Mouse (Mus musculus) embryonic facial prominence, embryonic 13.5 days (tissue): Measurements from ENCODE around the gene Wdr18. TPM values are rescaled to one million over a fixed set of nuclear protein-coding genes. Genes with fewer than 3 reads are reported as not detected.

ENCODE experiments used
- ATAC-seq: fragments of 200-750 bp; cut with Nextera tagmentation; 2 replicates; pipeline ENCODE4 v1.8.0; 2017; ENCODE audit warnings: low read depth; ENCODE audit not compliant: insufficient number of reproducible peaks, insufficient read depth, low FRiP score, low TSS enrichment
- H3K27ac ChIP-seq: fragments of 300-500 bp; sonication (generic); 2 replicates; pipeline ENCODE4 v1.5.1; 2015; ENCODE audit warnings: moderate library complexity, mild to moderate bottlenecking, inconsistent platforms
- H3K27me3 ChIP-seq: fragments of 300-500 bp; sonication (generic); 2 replicates; pipeline ENCODE4 v1.6.1; 2015; ENCODE audit warnings: mild to moderate bottlenecking, inconsistent platforms
- H3K36me3 ChIP-seq: fragments of 300-500 bp; sonication (generic); 2 replicates; pipeline ENCODE4 v1.6.1; 2015; ENCODE audit warnings: mild to moderate bottlenecking, inconsistent platforms
- H3K4me1 ChIP-seq: fragments of 300-500 bp; sonication (generic); 2 replicates; pipeline ENCODE4 v1.6.1; 2015; ENCODE audit warnings: inconsistent platforms
- H3K4me2 ChIP-seq: fragments of 300-500 bp; sonication (generic); 2 replicates; pipeline ENCODE4 v1.6.1; 2015; ENCODE audit warnings: moderate library complexity, mild to moderate bottlenecking, inconsistent platforms
- H3K4me3 ChIP-seq: fragments of 300-500 bp; sonication (generic); 2 replicates; pipeline ENCODE4 v1.5.1; 2015; ENCODE audit warnings: mild to moderate bottlenecking, inconsistent platforms
- H3K9ac ChIP-seq: fragments of 300-500 bp; sonication (generic); 2 replicates; pipeline ENCODE4 v1.6.1; 2015; ENCODE audit warnings: mild to moderate bottlenecking, inconsistent platforms
- H3K9me3 ChIP-seq: fragments of 300-500 bp; sonication (generic); 2 replicates; pipeline ENCODE4 v1.6.1; 2016; ENCODE audit warnings: inconsistent platforms
- WGBS: fragments of 180-500 bp; shearing (Covaris S2); methylation state at CpG from one replicate; pipeline ENCODE4 v1.1.7; 2015; ENCODE audit warnings: mixed read lengths; 5-methylcytosine and 5-hydroxymethylcytosine counted together
- polyA plus RNA-seq: library from polyadenylated mRNA; unstranded; fragments of >200 nt; fragmentation: Nextera tagmentation; extraction: Ambion mirVana; gene quantifications from 2 replicates; pipeline ENCODE4 v1.2.1, GENCODE M21; 2015

Gene Wdr18
- polyA plus RNA-seq, 1 experiment from 2014 or later, result 106 TPM

DNA sequence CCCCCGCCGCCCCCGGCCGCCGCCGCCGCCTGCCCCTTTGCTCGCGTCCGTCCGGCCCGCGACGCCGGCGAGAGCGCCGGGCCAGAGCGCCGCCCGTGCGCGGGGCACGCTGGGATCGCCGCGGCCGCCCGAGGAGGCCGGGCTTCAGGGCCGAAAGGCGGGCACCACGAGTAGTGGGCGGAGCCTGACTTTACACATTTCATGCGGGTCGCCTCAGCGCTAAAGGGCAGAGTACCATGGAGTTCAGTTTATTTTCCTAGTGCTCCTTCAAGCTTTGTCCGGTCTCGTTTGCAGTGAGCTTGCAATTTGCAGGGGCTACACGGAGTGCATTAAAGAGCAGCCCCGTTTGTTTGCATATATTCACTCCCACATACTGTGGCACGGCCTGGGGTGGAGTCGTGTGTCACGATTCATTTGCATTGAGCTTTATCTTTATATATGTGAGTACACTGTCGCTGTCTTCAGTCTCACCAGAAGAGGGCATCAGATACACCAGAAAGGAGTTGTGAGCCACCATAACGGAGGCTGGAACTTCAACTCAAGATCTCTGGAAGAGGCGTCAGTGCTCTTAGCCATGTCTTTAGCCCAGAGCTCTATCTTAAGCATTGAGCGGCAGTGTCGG lies 24.4 kb downstream of the Wdr18 start, which contains the start of gene Tmem259:
Gene Tmem259 (minus strand): TSS at position 136 of the 622 bp plus-strand sequence.
- Histone ChIP-seq H3K4me3 (peak within 1 kb of the TSS; percentile 66), H3K36me3 (peaks cover 13% of the 10 kb centered on the region), H3K4me1 (peaks cover 49% of the 10 kb centered on the region), H3K9ac (peak within 1 kb of the TSS; percentile 84), H3K27me3 (no peaks in the 10 kb centered on the region), H3K9me3 (no peaks in the 10 kb centered on the region), H3K27ac (peak within 1 kb of the TSS; percentile 98), H3K4me2 (peak within 1 kb of the TSS; percentile 93)
- under 1% methylated on average over 39 of the region's 49 CpGs for WGBS
- ATAC-seq, result peak; percentile 60

DNA sequence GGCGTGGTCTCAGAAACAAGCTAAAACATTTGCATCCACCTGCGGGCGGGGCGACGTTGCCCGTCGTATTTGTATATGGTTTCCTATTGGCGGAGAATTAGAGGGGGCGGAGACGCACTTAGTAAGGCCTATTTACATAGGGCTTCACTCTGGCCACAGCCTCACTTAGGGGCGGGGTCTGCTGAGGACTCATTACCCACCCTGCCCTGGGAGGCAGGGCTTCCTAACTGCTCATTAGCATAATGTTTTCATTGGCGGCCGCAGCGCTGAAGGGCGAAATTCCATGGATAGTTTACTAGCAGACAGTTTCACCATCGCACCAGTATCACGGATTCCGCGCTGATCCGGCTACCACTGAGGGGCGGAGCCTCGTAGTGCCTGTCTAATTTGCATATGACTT lies 24.9 kb downstream of the Wdr18 start:
- Histone ChIP-seq H3K27ac (peak overlapping the region; percentile 98), H3K27me3 (no peaks in the 10 kb centered on the region), H3K4me1 (peaks cover 54% of the 10 kb centered on the region), H3K4me3 (peak overlapping the region; percentile 66), H3K4me2 (peak overlapping the region; percentile 93), H3K36me3 (0 out of 2 replicates have a peak, but pooled peaks cover 8% of the 10 kb centered on the region), H3K9me3 (no peaks in the 10 kb centered on the region), H3K9ac (peak overlapping the region; percentile 84)
- 0% methylated on average over 22 of the region's 22 CpGs for WGBS
- peak; percentile 89 for ATAC-seq

DNA sequence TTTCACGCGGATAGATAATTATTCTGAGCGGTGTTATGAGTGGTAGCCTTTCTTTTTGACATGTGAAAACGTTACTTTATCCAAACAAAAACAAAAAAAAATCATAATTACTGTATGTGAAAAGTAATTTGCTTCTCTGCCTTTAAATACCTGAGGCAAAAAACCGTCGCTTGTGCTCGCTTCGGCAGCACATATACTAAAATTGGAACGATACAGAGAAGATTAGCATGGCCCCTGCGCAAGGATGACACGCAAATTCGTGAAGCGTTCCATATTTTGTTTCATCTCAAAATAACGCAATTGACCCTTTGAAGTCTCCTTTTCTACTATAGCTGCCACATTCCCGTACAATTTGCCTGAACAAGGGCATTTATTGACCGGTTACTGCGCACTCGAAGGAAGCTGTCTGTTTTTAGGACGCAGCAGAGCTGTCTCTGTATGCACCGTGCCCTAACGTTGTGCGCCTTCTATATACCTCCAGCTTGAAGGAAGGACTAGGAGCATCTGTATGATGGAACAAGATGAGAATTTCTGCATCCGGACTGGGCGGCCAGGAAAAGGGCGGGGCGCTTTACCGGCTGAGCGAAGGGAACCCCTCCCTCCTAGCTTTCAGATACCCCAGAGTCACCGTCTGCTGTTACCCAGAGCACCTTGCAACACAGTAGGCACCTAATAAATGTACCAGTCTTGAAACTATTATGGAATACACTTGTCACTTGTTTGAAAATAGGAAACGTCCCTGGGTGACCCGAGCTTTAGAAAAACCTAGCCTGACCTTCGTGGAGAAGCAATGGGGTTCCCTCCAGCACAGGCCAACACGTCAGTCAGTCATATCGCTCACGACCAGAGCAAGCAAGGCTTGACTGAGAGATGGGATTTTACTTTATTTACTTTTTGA lies 25.6 kb downstream of the Wdr18 start:
- no peaks in the 10 kb centered on the region for H3K9me3 ChIP-seq
- peak overlapping the region; percentile 98 for H3K27ac ChIP-seq
- H3K9ac ChIP-seq, result peak overlapping the region; percentile 84
- WGBS, result 3% methylated on average over 35 of the region's 35 CpGs
- peak overlapping the region; percentile 93 for H3K4me2 ChIP-seq
- ATAC-seq, result no peak
- H3K4me3 ChIP-seq, result peak overlapping the region; percentile 66
- H3K27me3 ChIP-seq, result no peaks in the 10 kb centered on the region
- H3K36me3 ChIP-seq, result 0 out of 2 replicates have a peak, but pooled peaks cover 8% of the 10 kb centered on the region
- H3K4me1 ChIP-seq, result peaks cover 58% of the 10 kb centered on the region

DNA sequence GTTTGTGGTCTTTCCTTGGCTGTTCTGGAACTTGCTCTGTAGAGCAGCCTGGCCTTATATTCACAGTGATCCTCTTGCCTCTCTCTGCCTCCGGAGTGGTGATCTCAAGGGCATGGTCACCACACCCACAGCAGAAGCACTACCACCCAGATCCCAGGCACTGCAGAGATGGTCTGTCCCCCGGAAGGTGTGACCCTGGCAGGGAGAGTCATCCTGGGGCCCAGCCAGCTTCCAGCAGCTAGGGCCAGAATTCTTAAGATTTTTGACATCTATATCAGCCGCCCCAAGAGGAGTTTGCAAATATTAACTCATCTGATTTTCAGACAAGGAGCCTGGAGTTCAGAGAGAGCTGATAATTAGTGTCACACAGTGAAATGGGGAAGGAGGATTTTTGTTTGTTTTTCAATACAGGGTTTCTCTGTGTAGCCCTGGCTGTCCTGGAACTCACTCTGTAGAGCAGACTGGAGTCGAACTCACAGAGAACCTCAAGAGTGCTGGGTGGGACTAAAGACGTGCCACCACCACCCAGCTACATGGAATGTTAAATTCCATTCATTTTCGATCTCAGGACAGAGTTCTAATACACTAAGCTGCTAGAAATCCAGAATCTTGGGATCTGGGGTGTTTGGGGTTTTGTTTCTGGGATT lies 26.4 kb downstream of the Wdr18 start:
- Histone ChIP-seq H3K9me3 (peaks cover 3% of the 10 kb centered on the region; the same call in 1 of the 2 replicates), H3K27ac (peak overlapping the region; percentile 98), H3K4me3 (peak overlapping the region; percentile 78), H3K4me1 (peaks cover 63% of the 10 kb centered on the region), H3K36me3 (peaks cover 11% of the 10 kb centered on the region), H3K4me2 (peak overlapping the region; percentile 93), H3K9ac (peak overlapping the region; percentile 84), H3K27me3 (no peaks in the 10 kb centered on the region)
- 28% methylated on average over 6 of the region's 6 CpGs for WGBS
- no peak for ATAC-seq

DNA sequence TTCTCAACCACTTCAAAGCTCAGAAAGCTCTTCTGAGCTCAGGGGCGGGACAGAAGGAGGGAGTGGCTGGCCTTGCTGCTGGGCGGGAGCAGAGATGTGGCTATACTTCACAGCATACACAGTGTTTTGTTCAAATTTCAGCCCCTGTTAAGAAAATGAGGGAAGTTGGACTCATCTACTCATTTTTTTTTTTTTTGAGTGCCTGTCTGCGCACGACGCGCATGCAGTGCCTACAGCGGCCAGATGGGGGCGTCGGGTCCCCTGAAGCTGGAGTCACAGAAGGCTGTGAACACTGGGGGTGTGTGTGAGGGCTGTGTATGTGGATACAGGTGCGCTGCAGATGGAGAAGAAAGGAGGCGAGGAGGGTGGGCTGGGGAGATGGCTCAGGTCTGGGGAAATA lies 27.0 kb downstream of the Wdr18 start:
- H3K27ac ChIP-seq, result peak overlapping the region; percentile 98
- peak overlapping the region; percentile 93 for H3K4me2 ChIP-seq
- H3K4me3 ChIP-seq, result peak overlapping the region; percentile 78
- ATAC-seq, result no peak
- H3K9me3 ChIP-seq, result peaks cover 7% of the 10 kb centered on the region; the same call in 1 of the 2 replicates
- 2% methylated on average over 11 of the region's 11 CpGs for WGBS
- peaks cover 13% of the 10 kb centered on the region for H3K36me3 ChIP-seq
- H3K4me1 ChIP-seq, result peaks cover 58% of the 10 kb centered on the region
- H3K9ac ChIP-seq, result peak overlapping the region; percentile 92
- H3K27me3 ChIP-seq, result no peaks in the 10 kb centered on the region

DNA sequence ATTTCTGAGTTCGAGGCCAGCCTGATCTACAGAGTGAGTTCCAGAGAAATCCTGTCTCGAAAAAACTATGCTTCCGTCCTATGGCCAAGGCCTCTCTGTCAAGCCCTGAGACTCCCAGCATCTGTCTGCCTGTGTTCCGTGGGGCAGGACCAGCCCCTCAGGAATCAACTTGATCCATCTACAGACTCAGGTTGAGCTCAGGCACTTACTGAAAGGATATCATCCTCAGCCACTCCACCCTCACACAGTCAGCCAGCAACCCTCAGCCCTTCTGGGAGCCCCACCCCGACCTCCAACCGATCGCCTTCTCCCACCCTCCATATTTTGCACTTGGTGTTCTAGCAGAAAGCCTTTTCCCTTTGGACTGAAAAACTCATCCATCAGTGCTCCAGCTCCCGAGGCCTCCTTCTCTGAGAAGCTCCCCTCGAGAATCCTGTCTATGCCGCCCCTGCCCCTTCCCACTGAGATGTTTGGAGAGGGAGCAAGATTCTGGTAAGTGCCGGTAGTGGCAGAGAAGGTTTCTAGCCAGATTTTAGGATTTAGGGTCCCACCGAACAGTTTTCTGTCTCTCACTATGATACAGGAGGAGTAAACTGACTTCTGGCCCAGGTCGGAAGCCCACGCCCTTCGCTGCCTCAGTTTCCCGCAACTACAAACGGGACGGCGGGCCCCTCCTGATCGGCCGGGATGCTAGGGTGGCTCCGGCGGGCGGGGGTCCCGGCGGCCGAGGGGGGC lies 28.0 kb downstream of the Wdr18 start:
- peaks cover 23% of the 10 kb centered on the region for H3K36me3 ChIP-seq
- H3K9me3 ChIP-seq, result peaks cover 7% of the 10 kb centered on the region; the same call in 1 of the 2 replicates
- H3K4me3 ChIP-seq, result peak overlapping the region; percentile 78
- H3K27ac ChIP-seq, result peak overlapping the region; percentile 98
- peaks cover 50% of the 10 kb centered on the region for H3K4me1 ChIP-seq
- 6% methylated on average over 27 of the region's 27 CpGs for WGBS
- H3K9ac ChIP-seq, result peak overlapping the region; percentile 92
- no peaks in the 10 kb centered on the region for H3K27me3 ChIP-seq
- ATAC-seq, result no peak
- peak overlapping the region; percentile 93 for H3K4me2 ChIP-seq

DNA sequence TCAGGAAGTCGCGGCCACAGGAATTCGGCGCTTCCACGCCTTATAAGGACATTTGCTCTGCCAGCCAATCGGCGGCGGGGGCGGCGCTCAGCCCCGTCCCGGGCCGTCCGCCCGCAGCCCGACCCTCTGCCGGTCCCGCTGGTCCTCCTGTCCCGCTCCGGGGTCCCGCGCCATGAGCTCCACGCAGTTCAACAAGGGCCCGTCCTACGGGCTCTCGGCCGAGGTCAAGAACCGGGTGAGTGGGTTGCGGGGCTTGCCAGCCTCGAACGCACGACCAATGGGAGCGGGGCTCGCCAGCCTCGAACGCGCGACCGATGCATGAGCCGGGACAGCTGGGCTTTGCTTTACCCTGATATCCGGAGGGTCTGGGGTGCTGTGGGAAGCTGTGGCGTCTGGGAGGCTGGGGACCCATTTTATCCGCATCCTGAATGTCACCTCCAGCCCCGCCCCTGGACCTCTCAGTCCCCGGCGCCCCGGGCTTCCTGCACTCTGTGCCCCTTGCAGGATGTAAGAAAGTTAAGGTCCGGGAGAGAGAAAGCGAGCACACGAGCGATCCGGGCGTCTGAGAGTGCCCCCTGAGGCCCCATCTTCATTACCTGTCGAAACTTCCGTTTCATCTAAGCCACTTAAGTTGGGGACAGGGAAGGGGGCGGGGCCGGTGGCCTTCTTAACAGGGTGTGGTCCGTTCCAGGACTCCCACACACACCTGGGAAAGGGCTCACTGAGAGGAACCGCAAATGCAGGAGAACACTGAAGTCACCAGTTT lies 28.7 kb downstream of the Wdr18 start, which contains the start of gene Cnn2:
Gene Cnn2 (plus strand): TSS at position 79 of the 766 bp plus-strand sequence.
- Histone ChIP-seq H3K27ac (peak within 1 kb of the TSS; percentile 98), H3K27me3 (no peaks in the 10 kb centered on the region), H3K4me1 (peaks cover 43% of the 10 kb centered on the region), H3K4me3 (peak within 1 kb of the TSS; percentile 78), H3K9ac (peak within 1 kb of the TSS; percentile 92), H3K4me2 (peak within 1 kb of the TSS; percentile 93), H3K36me3 (peaks cover 31% of the 10 kb centered on the region), H3K9me3 (peaks cover 7% of the 10 kb centered on the region; the same call in 1 of the 2 replicates)
- under 1% methylated on average over 57 of the region's 59 CpGs for WGBS
- peak; percentile 16; the same call in 1 of the 2 replicates for ATAC-seq

DNA sequence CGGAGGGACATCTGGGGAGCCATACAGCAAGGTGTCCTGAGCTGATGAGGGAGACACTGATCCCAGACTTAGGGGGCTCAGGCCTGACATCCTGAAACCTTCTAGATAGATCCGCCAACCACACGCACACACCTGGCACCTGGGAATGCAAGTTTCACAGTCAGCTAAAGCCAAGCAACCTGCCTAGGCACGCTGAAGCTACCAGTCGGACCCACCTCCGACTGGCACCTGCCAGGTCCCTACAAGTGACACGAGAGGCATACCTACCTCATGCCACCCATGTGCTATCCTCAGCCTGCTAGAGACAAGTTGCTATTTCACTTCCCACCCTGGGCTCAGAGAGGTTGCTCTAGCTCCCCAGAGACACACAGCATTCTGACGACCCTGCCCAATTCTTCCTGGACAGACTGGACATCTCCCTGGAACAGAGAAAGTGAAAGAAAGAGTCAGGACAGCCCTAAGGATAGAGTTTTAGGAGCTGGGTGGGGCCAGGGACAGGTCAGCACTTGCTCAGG lies 29.4 kb downstream of the Wdr18 start:
- no peaks in the 10 kb centered on the region for H3K27me3 ChIP-seq
- peak overlapping the region; percentile 93 for H3K4me2 ChIP-seq
- WGBS, result 22% methylated on average over 8 of the region's 8 CpGs
- ATAC-seq, result no peak
- peak overlapping the region; percentile 78 for H3K4me3 ChIP-seq
- peaks cover 37% of the 10 kb centered on the region for H3K36me3 ChIP-seq
- peak overlapping the region; percentile 98 for H3K27ac ChIP-seq
- H3K4me1 ChIP-seq, result peaks cover 43% of the 10 kb centered on the region
- peak overlapping the region; percentile 92 for H3K9ac ChIP-seq
- peaks cover 7% of the 10 kb centered on the region; the same call in 1 of the 2 replicates for H3K9me3 ChIP-seq

DNA sequence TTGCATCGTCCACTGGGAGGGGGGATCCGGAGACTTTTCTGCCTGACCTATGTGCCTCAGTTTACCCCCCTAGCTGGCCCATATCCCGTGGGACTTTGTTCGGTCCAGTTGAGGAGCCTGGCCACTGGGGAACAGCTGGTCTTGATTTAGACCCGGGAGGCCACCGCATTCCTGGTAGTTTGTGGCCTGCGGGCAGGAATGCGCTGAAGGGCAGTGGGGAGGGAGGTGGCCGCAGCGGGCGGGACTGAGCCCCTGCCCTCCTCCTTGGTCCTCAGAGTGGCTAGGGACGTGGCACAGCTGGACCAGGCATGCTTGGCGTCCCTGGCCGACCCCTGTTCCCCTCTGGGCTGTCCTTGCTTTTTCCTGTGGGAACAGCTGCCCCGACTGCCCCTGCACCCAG lies 29.9 kb downstream of the Wdr18 start:
- no peak for ATAC-seq
- 3% methylated on average over 15 of the region's 15 CpGs for WGBS
- H3K4me1 ChIP-seq, result peaks cover 43% of the 10 kb centered on the region

DNA sequence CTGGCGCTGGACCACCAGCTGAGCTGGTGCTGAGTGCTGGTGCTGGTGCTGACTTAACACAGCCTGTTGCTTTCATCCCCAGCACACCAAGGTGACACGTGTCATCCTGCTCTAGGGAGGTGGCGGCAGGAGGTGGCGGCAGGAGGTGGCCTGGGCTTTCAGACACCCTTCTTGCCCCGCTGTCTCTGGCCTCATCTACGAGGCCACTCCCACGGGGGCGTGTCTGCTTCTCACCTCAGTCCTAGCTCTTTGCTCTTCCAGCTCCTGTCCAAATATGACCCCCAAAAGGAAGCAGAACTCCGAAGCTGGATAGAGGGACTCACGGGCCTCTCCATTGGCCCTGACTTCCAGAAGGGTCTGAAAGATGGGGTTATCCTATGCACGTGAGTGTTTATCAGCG lies 31.1 kb downstream of the Wdr18 start:
- Histone ChIP-seq H3K4me3 (peak overlapping the region; percentile 9), H3K9ac (no peak overlapping the region), H3K27me3 (no peaks in the 10 kb centered on the region), H3K4me1 (peaks cover 38% of the 10 kb centered on the region), H3K36me3 (peaks cover 47% of the 10 kb centered on the region), H3K27ac (no peak overlapping the region), H3K4me2 (peak overlapping the region; percentile 93), H3K9me3 (peaks cover 7% of the 10 kb centered on the region; the same call in 1 of the 2 replicates)
- no peak for ATAC-seq
- whole genome bisulfite sequencing, result 67% methylated on average over 12 of the region's 12 CpGs

More for the DNA sequence above, 29.9 kb downstream of the Wdr18 start:
- peak overlapping the region; percentile 78 for H3K4me3 ChIP-seq
- H3K9me3 ChIP-seq, result peaks cover 7% of the 10 kb centered on the region; the same call in 1 of the 2 replicates
- peaks cover 42% of the 10 kb centered on the region for H3K36me3 ChIP-seq
- peak overlapping the region; percentile 92 for H3K9ac ChIP-seq
- no peaks in the 10 kb centered on the region for H3K27me3 ChIP-seq
- peak overlapping the region; percentile 98 for H3K27ac ChIP-seq
- peak overlapping the region; percentile 93 for H3K4me2 ChIP-seq
